Mouse (Mus musculus) liver, postnatal 0 days (tissue): Measurements from ENCODE around the gene Pxylp1.

Source experiments
- CTCF ChIP-seq: sonication (generic); IDR thresholded peaks from 2 replicates; pipeline ENCODE4 v1.5.1; 2016; ENCODE audit warnings: antibody characterized with exemption, low read depth
- EP300 ChIP-seq: IDR thresholded peaks from 2 replicates; pipeline ENCODE4 v1.6.1; 2016; ENCODE audit warnings: antibody characterized with exemption, low read depth, mild to moderate bottlenecking

GRCm38 (mm10) chr9:96851036-96851435 is 41.4 kb downstream of the Pxylp1 start:
- TF ChIP-seq CTCF = no peak
- TF ChIP-seq EP300 = no peak
